20 mouse cellular contexts compared by ENCODE assay signal in genomic region chr9:106144176-106144575, GRCm38 (mm10). TPM values are rescaled to one million over a fixed set of nuclear protein-coding genes. Genes with fewer than 3 reads are reported as not detected.
DNase-seq lines count a peak whose midpoint lies in the region; ATAC-seq and TF ChIP-seq lines count a peak whose summit lies in the region.
"Had no signal": no experiment of that assay in that cellular context is flagged by ENCODE, and none has a peak within 500 bp of the region (broad histone marks: within the 10 kb centered on the region; RNA-seq: fewer than 3 reads in every experiment).

No protein-coding gene starts in this region.

- no peak overlapping the region for H3K4me2 ChIP-seq in forebrain, embryonic 11.5 days (ENCODE audit: low read depth, low read length, severe bottlenecking)
- no peak overlapping the region for H3K4me2 ChIP-seq in neural tube, embryonic 15.5 days
- no peak overlapping the region for H3K4me2 ChIP-seq in kidney, embryonic 14.5 days (replicated peaks; ENCODE audit: low read depth, low read length)
- H3K4me2 ChIP-seq: heart, embryonic 11.5 days; liver, embryonic 15.5 days had no signal

- H3K4me3 ChIP-seq in forebrain, embryonic 11.5 days (ENCODE audit: low read depth, low read length): no peak overlapping the region
- no peak overlapping the region for H3K4me3 ChIP-seq in neural tube, embryonic 15.5 days (replicated peaks)
- H3K4me3 ChIP-seq in kidney, embryonic 14.5 days (ENCODE audit: low read length): no peak overlapping the region
- H3K4me3 ChIP-seq: erythroblast, embryonic 14.5 days; liver, embryonic 15.5 days; myocyte had no signal

- H3K27me3 ChIP-seq in forebrain, embryonic 11.5 days (ENCODE audit: control insufficient read depth, insufficient read depth, low read length): peaks cover 4% of the 10 kb centered on the region; the same call in 1 of the 2 replicates
- no peaks in the 10 kb centered on the region for H3K27me3 ChIP-seq in neural tube, embryonic 15.5 days (replicated peaks)
- H3K27me3 ChIP-seq in kidney, embryonic 14.5 days (ENCODE audit: control insufficient read depth, insufficient read depth, low read length): peaks cover 22% of the 10 kb centered on the region

- H3K27ac ChIP-seq in forebrain, embryonic 11.5 days (ENCODE audit: low read depth, low read length): no peak overlapping the region
- peak overlapping the region; percentile 29; the same call in 1 of the 2 replicates for H3K27ac ChIP-seq in neural tube, embryonic 15.5 days (replicated peaks)
- no peak overlapping the region for H3K27ac ChIP-seq in kidney, embryonic 14.5 days (ENCODE audit: low read depth, low read length)
- H3K27ac ChIP-seq: liver, embryonic 15.5 days; stomach, postnatal 0 days had no signal

- ATAC-seq in forebrain, embryonic 11.5 days (replicated peaks; ENCODE audit: low FRiP score): no peak
- no peak for ATAC-seq in neural tube, embryonic 15.5 days (ENCODE audit: low FRiP score)
- ATAC-seq in kidney, embryonic 14.5 days (ENCODE audit: low FRiP score, low TSS enrichment): no peak

- peaks cover 19% of the 10 kb centered on the region; the same call in 1 of the 2 replicates for H3K4me1 ChIP-seq in forebrain, embryonic 11.5 days (replicated peaks; ENCODE audit: control insufficient read depth, insufficient read depth, low read length)
- peaks cover 39% of the 10 kb centered on the region for H3K4me1 ChIP-seq in neural tube, embryonic 15.5 days
- peaks cover 9% of the 10 kb centered on the region; the same call in 1 of the 2 replicates for H3K4me1 ChIP-seq in kidney, embryonic 14.5 days (ENCODE audit: control insufficient read depth, insufficient read depth, low read length)
- H3K4me1 ChIP-seq: liver, embryonic 15.5 days had no signal

- no peaks in the 10 kb centered on the region for H3K36me3 ChIP-seq in forebrain, embryonic 11.5 days (ENCODE audit: control insufficient read depth, insufficient read depth, low read length)
- no peaks in the 10 kb centered on the region for H3K36me3 ChIP-seq in neural tube, embryonic 15.5 days
- no peaks in the 10 kb centered on the region for H3K36me3 ChIP-seq in kidney, embryonic 14.5 days (ENCODE audit: control insufficient read depth, insufficient read depth, low read length)
- H3K36me3 ChIP-seq: liver, embryonic 15.5 days had no signal

- no peak for TF ChIP-seq POLR2A in brain, embryonic 14.5 days (IDR thresholded peaks at IDR 0.05; ENCODE audit: borderline replicate concordance, extremely low read depth, insufficient read depth, insufficient read length, poor library complexity, severe bottlenecking)

- no peaks in the 10 kb centered on the region for H3K9me3 ChIP-seq in forebrain, embryonic 11.5 days (ENCODE audit: control insufficient read depth, low read length)
- H3K9me3 ChIP-seq in neural tube, embryonic 15.5 days (replicated peaks): no peaks in the 10 kb centered on the region
- no peaks in the 10 kb centered on the region for H3K9me3 ChIP-seq in kidney, embryonic 14.5 days (ENCODE audit: control insufficient read depth, low read length)
- H3K9me3 ChIP-seq: liver, embryonic 15.5 days had no signal

- DNase-seq in layer of hippocampus, adult 9-11 months: peak; percentile 56
- no peak for DNase-seq in layer of hippocampus, postnatal 25 days (ENCODE audit: extremely low spot score in 1 of 2, low spot score in 1 of 2)
- peak; percentile 95 for DNase-seq in brain, embryonic 14.5 days (ENCODE audit: low read depth)
- DNase-seq in forebrain, embryonic 11.5 days (ENCODE audit: low spot score): peak; percentile 67
- no peak for DNase-seq in lung, postnatal 36 days
- DNase-seq: cerebellum, adult 11-12 months; cerebellum, postnatal 36 days; heart, postnatal 14 days; kidney, adult 9 months; kidney, postnatal 4 days; lung, postnatal 10 days; right cerebral cortex, postnatal 25 days had no signal

- TF ChIP-seq CTCF in brain, embryonic 14.5 days (IDR thresholded peaks at IDR 0.05; ENCODE audit: borderline replicate concordance, extremely low read depth, insufficient read depth, insufficient read length): no peak

- WGBS in forebrain, embryonic 11.5 days: 58% methylated on average over 7 of the region's 7 CpGs
- 44% methylated on average over 7 of the region's 7 CpGs for WGBS in neural tube, embryonic 15.5 days
- 89% methylated on average over 7 of the region's 7 CpGs for WGBS in kidney, embryonic 14.5 days

- H3K9ac ChIP-seq in forebrain, embryonic 11.5 days (ENCODE audit: low read length): no peak overlapping the region
- H3K9ac ChIP-seq in neural tube, embryonic 15.5 days (replicated peaks): no peak overlapping the region
- H3K9ac ChIP-seq in kidney, embryonic 14.5 days (ENCODE audit: low read depth, low read length): no peak overlapping the region
- H3K9ac ChIP-seq: liver, embryonic 15.5 days had no signal

RNA-seq across cellular contexts. Expression of gene Glyctk, which starts 13.8 kb away (rescaled TPM):
- total RNA-seq in layer of hippocampus, postnatal 25 days (2021): 1 to 10 TPM; 3.1 to 3.3 TPM
- 1.3 and 1.6 TPM in 2 replicates for polyA plus RNA-seq in brain, embryonic 14.5 days (2012; rRNA removed)
- polyA plus RNA-seq in forebrain, embryonic 11.5 days (2014; fragmentation: Nextera tagmentation; extraction: Ambion mirVana): 9.8 and 10.2 TPM in 2 replicates
- 2.3 and 2.7 TPM in 2 replicates for polyA plus RNA-seq in neural tube, embryonic 15.5 days (2015; fragmentation: Nextera tagmentation; extraction: Ambion mirVana)
- 1.3 and 4.2 TPM in 2 replicates for polyA plus RNA-seq in kidney, embryonic 14.5 days (2014; fragmentation: Nextera tagmentation; extraction: Ambion mirVana)

RNA-seq across cellular contexts. Expression of gene Wdr82, which starts 26.6 kb away (rescaled TPM):
- total RNA-seq in layer of hippocampus, postnatal 25 days (2021): 100 to 1,000 TPM; 132 to 141 TPM
- 169 and 175 TPM in 2 replicates for polyA plus RNA-seq in brain, embryonic 14.5 days (2012; rRNA removed)
- 33.5 and 34.6 TPM in 2 replicates for polyA plus RNA-seq in forebrain, embryonic 11.5 days (2014; fragmentation: Nextera tagmentation; extraction: Ambion mirVana)
- polyA plus RNA-seq in neural tube, embryonic 15.5 days (2015; fragmentation: Nextera tagmentation; extraction: Ambion mirVana): 28.6 and 32.1 TPM in 2 replicates
- polyA plus RNA-seq in kidney, embryonic 14.5 days (2014; fragmentation: Nextera tagmentation; extraction: Ambion mirVana): 27.1 and 38.1 TPM in 2 replicates

RNA-seq across cellular contexts. Expression of gene Col6a4, which starts 47.6 kb away (rescaled TPM):
- 1 to 10 TPM in 1 of 2 experiments, under 1 TPM in 1; 0.91 to 1.9 TPM for total RNA-seq in layer of hippocampus, postnatal 25 days (2021)
- polyA plus RNA-seq in brain, embryonic 14.5 days (2012; rRNA removed): 2.1 TPM in 2 replicates
- polyA plus RNA-seq in forebrain, embryonic 11.5 days (2014; fragmentation: Nextera tagmentation; extraction: Ambion mirVana): 0.32 and 0.53 TPM in 2 replicates
- 1.2 and 3.5 TPM in 2 replicates for polyA plus RNA-seq in neural tube, embryonic 15.5 days (2015; fragmentation: Nextera tagmentation; extraction: Ambion mirVana)
- 0.50 and 0.76 TPM in 2 replicates for polyA plus RNA-seq in kidney, embryonic 14.5 days (2014; fragmentation: Nextera tagmentation; extraction: Ambion mirVana)
- polyA plus RNA-seq: embryonic facial prominence, embryonic 11.5 days; erythroblast, embryonic 14.5 days; liver, embryonic 15.5 days had no signal

RNA-seq across cellular contexts. Expression of gene Ppm1m, which starts 55.4 kb away (rescaled TPM):
- total RNA-seq in layer of hippocampus, postnatal 25 days (2021): 10 to 100 TPM; 15.6 to 16.6 TPM
- polyA plus RNA-seq in brain, embryonic 14.5 days (2012; rRNA removed): 24.1 and 26.7 TPM in 2 replicates
- 37.5 and 40.9 TPM in 2 replicates for polyA plus RNA-seq in forebrain, embryonic 11.5 days (2014; fragmentation: Nextera tagmentation; extraction: Ambion mirVana)
- polyA plus RNA-seq in neural tube, embryonic 15.5 days (2015; fragmentation: Nextera tagmentation; extraction: Ambion mirVana): 16.9 and 20.5 TPM in 2 replicates
- polyA plus RNA-seq in kidney, embryonic 14.5 days (2014; fragmentation: Nextera tagmentation; extraction: Ambion mirVana): 36.4 and 43.1 TPM in 2 replicates

RNA-seq across cellular contexts. Expression of gene Twf2, which starts 58.7 kb away (rescaled TPM):
- 10 to 100 TPM; 52.3 to 57.2 TPM for total RNA-seq in layer of hippocampus, postnatal 25 days (2021)
- polyA plus RNA-seq in brain, embryonic 14.5 days (2012; rRNA removed): 51.1 and 63.8 TPM in 2 replicates
- polyA plus RNA-seq in forebrain, embryonic 11.5 days (2014; fragmentation: Nextera tagmentation; extraction: Ambion mirVana): 61.3 and 65.5 TPM in 2 replicates
- polyA plus RNA-seq in neural tube, embryonic 15.5 days (2015; fragmentation: Nextera tagmentation; extraction: Ambion mirVana): 48.1 and 58.2 TPM in 2 replicates
- 77.9 and 80.8 TPM in 2 replicates for polyA plus RNA-seq in kidney, embryonic 14.5 days (2014; fragmentation: Nextera tagmentation; extraction: Ambion mirVana)

Comparison
In these comparisons a context has a peak if more than half of its experiments do, and no peak if none do; other contexts are left out.
1. DNase-seq: peak in layer of hippocampus, adult 9-11 months (single experiment), brain, embryonic 14.5 days (single experiment) and forebrain, embryonic 11.5 days (single experiment); none in layer of hippocampus, postnatal 25 days (0 of 2) and lung, postnatal 36 days (single experiment).